Mouse (Mus musculus): ENCODE measurements around the gene Eml2.

The Eml2 gene

GRCm38 (mm10) chr7:19208201-19208910 is 32.1 kb downstream of the Eml2 start:
- no peak for DNase-seq

- DNase-seq, result no peak
These were observed 32.8 kb downstream of the Eml2 start for GRCm38 (mm10) chr7:19208944-19209472.

GRCm38 (mm10) chr7:19209494-19209893 is 33.3 kb downstream of the Eml2 start:
- no peak for DNase-seq

- DNase-seq, result no peak
These were observed 33.8 kb downstream of the Eml2 start for GRCm38 (mm10) chr7:19210010-19210409.

DNA sequence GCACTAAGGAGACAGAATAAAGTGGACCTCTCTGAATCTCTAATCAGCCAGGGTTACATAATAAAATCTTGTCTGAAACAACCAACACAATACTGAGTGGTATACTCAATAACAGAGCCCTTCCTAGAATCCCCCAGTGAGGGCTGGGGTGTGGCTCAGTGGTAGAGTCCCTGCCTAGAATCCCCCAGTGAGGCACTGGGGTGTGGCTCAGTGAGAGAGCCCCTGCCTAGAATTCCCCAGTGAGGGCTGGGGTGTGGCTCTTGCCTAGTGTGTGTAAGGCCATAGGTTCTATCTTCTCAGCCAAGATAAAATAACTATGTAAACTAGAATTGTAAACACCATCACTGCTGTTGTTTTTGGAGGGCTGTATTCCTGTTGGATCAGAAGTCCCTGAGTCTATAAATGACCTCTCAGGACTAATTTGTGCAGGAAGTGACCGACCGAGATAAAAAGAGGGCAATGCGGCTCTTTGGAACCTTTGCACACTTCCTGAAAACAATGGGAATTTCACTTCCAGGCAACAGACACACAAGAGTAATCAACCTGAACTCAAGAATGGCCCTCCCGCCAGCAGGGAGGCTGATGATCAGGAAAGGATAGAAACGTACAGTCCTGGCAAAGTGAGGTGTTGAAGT is 34.9 kb downstream of the Eml2 start:
- no peak for DNase-seq

GRCm38 (mm10) chr7:19211996-19212755 is 36.0 kb downstream of the Eml2 start, which contains the start of gene Gpr4:
Gpr4 (plus strand) TSS chr7:19212538.
- peak; percentile 51 for DNase-seq

DNA sequence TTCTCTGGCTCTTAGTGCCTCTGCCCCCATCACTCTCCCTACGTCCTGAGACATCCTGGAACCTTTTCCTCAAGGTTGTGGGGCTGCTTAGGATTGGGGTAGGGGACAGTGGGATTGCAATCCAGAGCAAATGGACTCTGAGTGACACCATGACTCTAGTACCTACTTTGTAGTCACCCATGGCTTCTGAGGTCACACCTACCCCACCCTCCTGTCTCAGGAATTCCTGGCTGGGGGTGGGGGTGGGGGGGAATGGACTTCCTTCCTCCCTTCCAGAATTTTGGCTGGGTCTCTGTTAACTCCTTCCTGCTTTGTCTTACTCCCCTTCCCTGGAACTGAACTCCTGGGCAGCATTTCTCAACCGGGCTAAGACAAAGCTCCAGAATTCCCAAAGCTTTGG is 37.2 kb downstream of the Eml2 start:
- DNase-seq, result no peak

DNA sequence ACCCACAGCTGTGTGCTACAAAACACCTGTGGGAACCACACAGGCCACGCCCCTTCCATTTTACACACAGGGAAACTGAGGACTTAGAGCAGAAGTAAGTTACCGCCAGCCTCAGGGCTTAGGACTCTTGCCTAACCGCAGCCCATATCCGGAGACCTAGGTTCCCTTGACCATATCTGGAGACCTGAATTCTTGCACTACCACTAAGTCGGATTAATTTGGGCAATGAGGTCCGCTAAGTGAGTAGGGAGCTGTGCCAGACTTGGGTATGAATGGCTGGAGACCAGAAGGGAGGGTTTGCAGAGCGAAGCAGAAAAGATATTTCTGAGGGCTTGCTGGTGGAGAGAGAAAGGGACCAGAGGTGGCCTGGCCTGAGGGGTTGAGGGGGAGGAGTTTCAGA is 38.1 kb downstream of the Eml2 start:
- DNase-seq, result no peak

DNA sequence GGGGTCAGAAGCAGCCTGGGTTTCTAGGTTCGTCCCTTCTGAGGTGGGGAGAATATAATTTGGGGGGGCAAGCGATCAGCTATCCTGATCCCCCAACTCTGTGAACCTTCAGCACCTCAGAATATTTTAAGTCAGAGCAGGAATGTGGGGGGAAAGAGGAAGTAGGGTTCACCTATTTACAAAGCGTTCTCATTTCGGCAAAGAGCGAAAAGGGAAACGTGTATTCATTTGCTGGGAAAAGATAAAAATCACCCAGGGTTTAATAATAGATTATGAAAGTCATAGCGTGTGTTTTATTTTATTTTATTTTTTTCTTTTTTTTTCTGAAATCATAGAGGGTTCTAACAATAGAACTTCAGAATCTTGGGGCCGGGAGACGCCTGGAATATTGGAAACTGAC is 38.7 kb downstream of the Eml2 start:
- no peak for DNase-seq

DNA sequence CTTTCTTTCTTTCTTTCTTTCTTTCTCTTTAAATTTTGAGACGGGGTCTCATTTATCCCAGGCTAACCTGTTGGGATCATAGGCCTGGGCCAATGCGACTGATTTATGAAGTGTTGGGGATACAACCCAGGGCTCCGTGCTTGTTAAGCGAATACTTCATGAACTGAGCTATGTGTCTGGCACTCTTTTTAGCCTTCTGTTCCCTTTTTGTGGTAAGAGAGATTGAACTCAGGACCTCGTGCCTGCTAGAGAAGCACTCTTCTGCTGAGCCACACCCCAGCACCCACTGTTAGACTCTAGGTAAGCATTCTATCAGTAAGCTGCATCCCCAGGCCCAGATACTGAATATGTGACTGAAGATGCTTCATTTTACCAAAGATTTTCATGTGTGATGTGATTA is 41.3 kb downstream of the Eml2 start:
- no peak for DNase-seq

- no peak for DNase-seq
These were observed 41.7 kb downstream of the Eml2 start for GRCm38 (mm10) chr7:19217944-19218343.

GRCm38 (mm10) chr7:19220061-19220460 is 43.8 kb downstream of the Eml2 start:
- DNase-seq, result no peak

GRCm38 (mm10) chr7:19222189-19222588 is 46.0 kb downstream of the Eml2 start:
- no peak for DNase-seq

- DNase-seq, result no peak
These were observed 46.7 kb downstream of the Eml2 start for GRCm38 (mm10) chr7:19222875-19223274.

DNA sequence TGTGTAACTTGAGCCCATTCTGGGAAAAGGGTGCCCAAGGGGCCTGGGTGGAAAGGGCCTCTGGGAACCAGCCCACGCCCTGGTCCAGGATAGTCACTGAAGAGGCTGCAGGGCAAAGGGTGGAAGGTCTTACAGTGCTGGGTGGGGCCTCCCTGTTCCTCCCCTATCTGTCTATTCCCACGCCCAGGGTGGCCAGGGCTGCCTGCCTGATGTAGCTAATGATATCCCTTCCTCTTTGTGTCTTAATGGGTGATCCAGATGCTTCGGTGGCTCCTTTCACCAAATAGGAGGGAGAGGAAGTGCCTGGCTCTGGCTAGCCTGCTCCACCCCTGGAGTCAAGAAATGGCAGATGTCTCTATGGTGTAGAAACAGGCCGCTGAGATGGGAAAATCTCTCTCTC is 48.7 kb downstream of the Eml2 start:
- peak; percentile 89 for DNase-seq

GRCm38 (mm10) chr7:19226817-19227797 is 50.9 kb downstream of the Eml2 start:
- DNase-seq, result peak; percentile 74

- DNase-seq, result peak; percentile 99
These were observed 51.9 kb downstream of the Eml2 start, which contains the start of gene Opa3 for GRCm38 (mm10) chr7:19227883-19228792. Opa3 (plus strand) TSS chr7:19228334.

DNA sequence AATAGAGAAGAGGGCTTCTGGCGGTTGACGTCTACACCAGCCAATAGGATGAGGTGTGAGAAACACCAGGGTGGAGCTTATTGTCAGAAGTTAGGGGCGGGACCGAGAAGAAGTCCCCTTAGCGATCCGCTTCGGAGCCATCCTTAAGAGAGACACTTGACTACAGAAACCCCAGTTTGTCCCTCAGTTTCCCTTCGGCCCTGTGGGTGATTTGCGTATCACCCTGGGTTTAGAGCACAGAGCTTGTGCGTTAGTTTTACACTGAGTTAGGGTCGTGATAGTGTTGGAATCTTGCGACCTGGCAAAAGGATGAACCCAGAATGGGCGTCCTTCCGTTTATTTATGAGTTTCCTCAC is 52.5 kb downstream of the Eml2 start:
- no peak for DNase-seq

DNA sequence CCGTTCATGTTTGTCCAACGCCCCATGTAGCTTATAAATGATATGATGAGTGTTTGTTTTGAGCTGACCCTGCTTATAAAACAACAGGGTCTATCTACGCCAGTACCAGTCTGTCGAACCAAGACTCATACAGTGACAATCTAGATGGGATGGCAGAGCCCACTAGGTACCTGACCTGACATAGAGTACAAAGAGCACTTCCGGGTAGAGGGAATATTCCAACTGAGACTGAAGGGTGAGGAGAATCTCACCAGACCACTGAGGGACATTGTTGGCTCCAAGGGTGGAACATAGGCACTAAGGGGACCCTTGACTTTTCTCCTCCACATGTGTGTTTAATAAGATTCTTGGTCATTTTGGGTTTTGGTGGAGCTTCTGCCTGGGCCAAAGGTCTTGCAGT is 53.2 kb downstream of the Eml2 start:
- no peak for DNase-seq

GRCm38 (mm10) chr7:19230041-19230580 is 53.9 kb downstream of the Eml2 start:
- no peak for DNase-seq

GRCm38 (mm10) chr7:19230899-19231298 is 54.7 kb downstream of the Eml2 start:
- no peak for DNase-seq

All from liver (tissue).